Mouse (Mus musculus) midbrain, embryonic 16.5 days (tissue): ENCODE measurements around the gene Scn4b. TPM values are rescaled to one million over a fixed set of nuclear protein-coding genes. Genes with fewer than 3 reads are reported as not detected.

ENCODE experiments used
- ATAC-seq: fragments of 200-750 bp; cut with Nextera tagmentation; 2 replicates; pipeline ENCODE4 v1.8.0; 2017; ENCODE audit warnings: moderate TSS enrichment
- H3K27ac ChIP-seq: fragments of 300-500 bp; sonication (generic); 2 replicates; pipeline ENCODE4 v1.5.1; 2014; ENCODE audit warnings: mild to moderate bottlenecking, low read length, mixed read lengths
- H3K27me3 ChIP-seq: fragments of 300-500 bp; sonication (generic); 2 replicates; pipeline ENCODE4 v1.6.1; 2014; ENCODE audit warnings: low read depth, low read length, mixed read lengths; ENCODE audit not compliant: control insufficient read depth, insufficient read depth
- H3K36me3 ChIP-seq: fragments of 300-500 bp; sonication (generic); 2 replicates; pipeline ENCODE4 v1.6.1; 2014; ENCODE audit warnings: mild to moderate bottlenecking, low read length, moderate library complexity, mixed read lengths; ENCODE audit not compliant: control insufficient read depth, insufficient read depth
- H3K4me1 ChIP-seq: fragments of 300-500 bp; sonication (generic); 2 replicates; pipeline ENCODE4 v1.6.1; 2014; ENCODE audit warnings: mild to moderate bottlenecking, low read length, mixed read lengths; ENCODE audit not compliant: control insufficient read depth, insufficient read depth
- H3K4me2 ChIP-seq: fragments of 300-500 bp; sonication (generic); 2 replicates; pipeline ENCODE4 v1.6.1; 2014; ENCODE audit warnings: mild to moderate bottlenecking, low read length, mixed read lengths
- H3K4me3 ChIP-seq: fragments of 300-500 bp; sonication (generic); 2 replicates; pipeline ENCODE4 v1.5.1; 2014; ENCODE audit warnings: low read depth, mild to moderate bottlenecking, low read length, moderate library complexity, mixed read lengths
- H3K9ac ChIP-seq: fragments of 300-500 bp; sonication (generic); 2 replicates; pipeline ENCODE4 v1.6.1; 2014; ENCODE audit warnings: low read depth, low read length, mixed read lengths
- H3K9me3 ChIP-seq: fragments of 300-500 bp; sonication (generic); replicated peaks from 2 replicates; pipeline ENCODE4 v1.6.1; 2014; ENCODE audit warnings: mild to moderate bottlenecking, low read length, mixed read lengths; ENCODE audit not compliant: control insufficient read depth, poor library complexity, severe bottlenecking
- WGBS: fragments of 180-500 bp; shearing (Covaris S2); extraction: QIAGEN DNeasy Blood & Tissue Kit; methylation state at CpG from one replicate; pipeline ENCODE4 v1.1.7; 2014; 5-methylcytosine and 5-hydroxymethylcytosine counted together
- polyA plus RNA-seq: library from polyadenylated mRNA; unstranded; fragments of >200 nt; fragmentation: Nextera tagmentation; extraction: Ambion mirVana; gene quantifications from 2 replicates; pipeline ENCODE4 v1.2.1, GENCODE M21; 2015

The Scn4b gene
- polyA plus RNA-seq, 1 experiment from 2014 or later, result 0.28 TPM

- Histone ChIP-seq H3K4me1 (peaks cover 12% of the 10 kb centered on the region), H3K36me3 (no peaks in the 10 kb centered on the region), H3K4me3 (peak overlapping the region; percentile 48), H3K9me3 (no peaks in the 10 kb centered on the region), H3K27me3 (peaks cover 66% of the 10 kb centered on the region), H3K9ac (peak overlapping the region; percentile 57; the same call in 1 of the 2 replicates), H3K4me2 (peak overlapping the region; percentile 91), H3K27ac (no peak overlapping the region)
- no peak for ATAC-seq
- WGBS, result 9% methylated on average over 7 of the region's 7 CpGs
Measured at GRCm38 (mm10) chr9:45139082-45139481, 887 bp downstream of the Scn4b start.

GRCm38 (mm10) chr9:45140945-45141344 is 2.8 kb downstream of the Scn4b start:
- H3K9ac ChIP-seq, result no peak overlapping the region
- 58% methylated on average over 7 of the region's 7 CpGs for WGBS

GRCm38 (mm10) chr9:45142686-45143085 is 4.5 kb downstream of the Scn4b start:
- Histone ChIP-seq H3K4me2 (no peak overlapping the region), H3K27me3 (peaks cover 49% of the 10 kb centered on the region), H3K27ac (no peak overlapping the region), H3K9ac (no peak overlapping the region), H3K4me1 (peaks cover 16% of the 10 kb centered on the region), H3K36me3 (no peaks in the 10 kb centered on the region), H3K4me3 (no peak overlapping the region), H3K9me3 (no peaks in the 10 kb centered on the region)
- ATAC-seq, result no peak
- WGBS, result 74% methylated on average over 3 of the region's 3 CpGs

More at GRCm38 (mm10) chr9:45140945-45141344, 2.8 kb downstream of the Scn4b start:
- Histone ChIP-seq H3K27ac (no peak overlapping the region), H3K4me2 (no peak overlapping the region), H3K36me3 (no peaks in the 10 kb centered on the region), H3K27me3 (peaks cover 64% of the 10 kb centered on the region), H3K4me3 (no peak overlapping the region), H3K4me1 (peaks cover 14% of the 10 kb centered on the region), H3K9me3 (no peaks in the 10 kb centered on the region)
- no peak for ATAC-seq

GRCm38 (mm10) chr9:45145533-45146266 is 7.5 kb downstream of the Scn4b start:
- H3K27me3 ChIP-seq, result peaks cover 30% of the 10 kb centered on the region
- 3% methylated on average over 27 of the region's 27 CpGs for WGBS
- peak overlapping the region; percentile 50 for H3K9ac ChIP-seq
- no peaks in the 10 kb centered on the region for H3K9me3 ChIP-seq
- no peak overlapping the region for H3K27ac ChIP-seq
- peak overlapping the region; percentile 74 for H3K4me2 ChIP-seq
- H3K4me1 ChIP-seq, result peaks cover 4% of the 10 kb centered on the region; the same call in 1 of the 2 replicates
- no peaks in the 10 kb centered on the region for H3K36me3 ChIP-seq
- H3K4me3 ChIP-seq, result peak overlapping the region; percentile 38
- peak; percentile 45; the same call in 1 of the 2 replicates for ATAC-seq

- H3K27me3 ChIP-seq, result peaks cover 30% of the 10 kb centered on the region
Measured at GRCm38 (mm10) chr9:45146267-45146597, 8.0 kb downstream of the Scn4b start.

GRCm38 (mm10) chr9:45150933-45151332 is 12.7 kb downstream of the Scn4b start:
- no peaks in the 10 kb centered on the region for H3K9me3 ChIP-seq
- 80% methylated on average over 1 of the region's 1 CpGs for WGBS
- H3K4me3 ChIP-seq, result no peak overlapping the region
- H3K36me3 ChIP-seq, result no peaks in the 10 kb centered on the region
- ATAC-seq, result no peak
- H3K27ac ChIP-seq, result no peak overlapping the region
- no peak overlapping the region for H3K9ac ChIP-seq
- no peak overlapping the region for H3K4me2 ChIP-seq
- H3K27me3 ChIP-seq, result peaks cover 5% of the 10 kb centered on the region
- H3K4me1 ChIP-seq, result peaks cover 2% of the 10 kb centered on the region; the same call in 1 of the 2 replicates

More at GRCm38 (mm10) chr9:45146267-45146597, 8.0 kb downstream of the Scn4b start:
- H3K9me3 ChIP-seq, result no peaks in the 10 kb centered on the region
- 1% methylated on average over 4 of the region's 5 CpGs for WGBS
- H3K27ac ChIP-seq, result no peak overlapping the region
- peaks cover 4% of the 10 kb centered on the region; the same call in 1 of the 2 replicates for H3K4me1 ChIP-seq
- peak overlapping the region; percentile 50 for H3K9ac ChIP-seq
- 0 out of 2 replicates have a peak, but pooled peaks have one; percentile 14 for ATAC-seq
- H3K36me3 ChIP-seq, result no peaks in the 10 kb centered on the region
- H3K4me2 ChIP-seq, result peak overlapping the region; percentile 74
- peak overlapping the region; percentile 38 for H3K4me3 ChIP-seq

GRCm38 (mm10) chr9:45153361-45153760 is 15.2 kb downstream of the Scn4b start:
- ATAC-seq, result no peak
- H3K9ac ChIP-seq, result no peak overlapping the region
- no peak overlapping the region for H3K4me3 ChIP-seq
- 79% methylated on average over 7 of the region's 7 CpGs for WGBS
- no peaks in the 10 kb centered on the region for H3K36me3 ChIP-seq
- no peaks in the 10 kb centered on the region for H3K4me1 ChIP-seq
- H3K4me2 ChIP-seq, result no peak overlapping the region
- H3K9me3 ChIP-seq, result no peaks in the 10 kb centered on the region
- H3K27ac ChIP-seq, result no peak overlapping the region
- H3K27me3 ChIP-seq, result peaks cover 3% of the 10 kb centered on the region; the same call in 1 of the 2 replicates

GRCm38 (mm10) chr9:45167903-45168302 is 29.7 kb downstream of the Scn4b start:
- Histone ChIP-seq H3K27me3 (no peaks in the 10 kb centered on the region), H3K27ac (no peak overlapping the region)
- 78% methylated on average over 5 of the region's 5 CpGs for WGBS

GRCm38 (mm10) chr9:45170150-45170549 is 32.0 kb downstream of the Scn4b start:
- WGBS, result 90% methylated on average over 5 of the region's 5 CpGs
- ATAC-seq, result no peak
- H3K4me3 ChIP-seq, result no peak overlapping the region

More at GRCm38 (mm10) chr9:45167903-45168302, 29.7 kb downstream of the Scn4b start:
- no peak overlapping the region for H3K4me2 ChIP-seq
- no peak for ATAC-seq
- H3K9ac ChIP-seq, result no peak overlapping the region
- no peaks in the 10 kb centered on the region for H3K4me1 ChIP-seq
- no peak overlapping the region for H3K4me3 ChIP-seq
- H3K9me3 ChIP-seq, result no peaks in the 10 kb centered on the region
- H3K36me3 ChIP-seq, result no peaks in the 10 kb centered on the region

More at GRCm38 (mm10) chr9:45170150-45170549, 32.0 kb downstream of the Scn4b start:
- H3K4me1 ChIP-seq, result no peaks in the 10 kb centered on the region
- H3K36me3 ChIP-seq, result no peaks in the 10 kb centered on the region
- no peak overlapping the region for H3K4me2 ChIP-seq
- no peak overlapping the region for H3K9ac ChIP-seq
- no peaks in the 10 kb centered on the region for H3K27me3 ChIP-seq
- H3K27ac ChIP-seq, result no peak overlapping the region
- no peaks in the 10 kb centered on the region for H3K9me3 ChIP-seq
